Mouse (Mus musculus): ENCODE measurements around the gene Trim43c.
"Not testable (repeated sequence)": the region's sequence is repeated elsewhere in the genome, so short reads cannot be mapped to it uniquely, and the experiment has no call there.

Gene Trim43c

DNA sequence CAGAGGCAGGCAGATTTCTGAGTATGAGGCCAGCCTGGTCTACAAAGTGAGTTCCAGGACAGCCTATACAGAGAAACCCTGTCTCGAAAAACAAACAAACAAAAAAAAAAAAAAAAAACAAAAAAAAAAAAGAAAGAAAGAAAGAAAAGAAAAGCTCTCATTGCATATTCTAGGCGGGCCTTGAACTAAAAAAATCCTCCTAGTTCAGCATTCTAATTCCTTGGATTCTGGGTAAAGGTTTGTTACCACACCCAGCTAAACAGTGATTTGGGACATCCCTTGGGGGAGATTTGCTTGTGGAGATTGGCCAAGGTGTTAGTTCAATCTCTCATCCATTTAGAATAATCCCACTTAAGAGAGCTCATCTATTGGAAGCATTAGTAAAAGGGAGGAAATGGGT, at the start of gene Trim43c:
Gene Trim43c (plus strand): TSS at position 301 of the 400 bp plus-strand sequence.
- DNase-seq: not testable (repeated sequence)

DNA sequence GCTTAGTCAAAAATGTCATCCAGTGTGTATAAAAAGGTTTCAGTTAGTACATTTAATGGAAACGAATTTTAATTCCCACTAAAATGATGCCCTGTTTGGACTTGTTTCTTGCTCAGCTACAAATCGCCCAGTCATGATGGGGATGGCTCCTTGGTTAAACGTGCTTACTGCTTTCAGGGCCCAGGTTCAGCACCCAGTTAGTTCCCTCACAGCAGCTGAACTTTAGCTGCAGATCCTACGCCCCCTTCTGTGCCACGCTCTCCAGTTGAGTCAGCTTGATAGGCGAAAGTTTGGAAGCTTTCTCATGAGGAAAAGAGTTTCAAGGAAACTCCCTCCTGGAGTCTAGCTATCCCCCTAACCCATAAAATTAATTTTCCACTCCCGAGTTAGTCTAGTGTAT, 14.1 kb downstream of the Trim43c start:
- DNase-seq: peak; percentile 4 to 10

DNA sequence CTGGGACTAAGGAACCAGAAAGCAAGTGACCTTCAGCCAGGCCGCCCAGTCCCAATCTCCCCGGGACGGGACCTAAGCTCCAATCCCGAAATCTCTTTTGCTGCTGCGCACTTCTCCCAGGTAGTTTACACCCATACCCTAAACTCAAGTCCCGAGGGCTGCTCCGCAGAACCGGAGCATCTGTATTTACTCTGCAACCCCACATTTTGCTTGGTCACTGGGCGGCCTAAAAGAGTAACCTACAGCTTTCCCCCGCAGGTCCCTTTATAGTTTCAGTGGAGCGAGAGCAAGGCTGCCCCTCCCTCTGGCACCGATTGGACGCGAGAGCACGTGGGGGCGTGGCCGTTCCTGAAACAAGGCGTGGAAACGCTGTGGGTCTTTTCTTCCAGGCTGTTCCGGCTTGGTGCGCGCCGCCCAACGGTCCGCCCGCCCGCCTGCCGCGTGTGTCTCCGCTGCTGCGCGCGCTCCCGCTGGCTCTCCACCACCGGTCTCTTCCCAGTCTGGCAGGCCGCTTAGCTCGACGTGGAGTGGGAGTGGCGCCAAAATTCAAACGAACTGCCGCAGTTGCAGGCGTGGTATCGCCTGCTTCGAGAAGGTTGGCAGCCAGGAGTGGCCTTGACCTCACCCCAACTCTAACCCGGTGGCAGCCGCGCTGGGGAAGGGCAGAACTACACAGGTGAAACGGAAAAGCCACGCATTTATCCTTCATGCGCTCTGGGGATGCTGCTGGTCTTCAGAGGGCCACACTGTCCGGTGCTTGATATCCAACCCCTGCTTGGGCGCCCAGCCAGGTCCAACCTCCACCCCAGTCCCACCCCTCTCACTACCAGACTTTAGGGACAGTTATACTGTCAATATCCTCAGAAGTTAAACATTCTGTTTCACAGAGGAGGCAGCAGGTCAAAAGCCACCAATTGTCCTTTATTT, 19.9 kb downstream of the Trim43c start:
- DNase-seq: peak; percentile 86 to 93

All from kidney, postnatal 4 days (tissue).